Mouse (Mus musculus) embryonic fibroblast, embryonic 13.5 days (primary cell): Measurements from ENCODE around the gene Tex14.
"Not testable (repeated sequence)": the region's sequence is repeated elsewhere in the genome, so short reads cannot be mapped to it uniquely, and the experiment has no call there.

ENCODE experiments used
- CTCF ChIP-seq: IDR thresholded peaks from 2 replicates; pipeline ENCODE4 v1.5.1; 2011; ENCODE audit warnings: mild to moderate bottlenecking, control low read depth, low read length, moderate library complexity, borderline replicate concordance; ENCODE audit not compliant: insufficient read depth
- POLR2A ChIP-seq: IDR thresholded peaks from 2 replicates; pipeline ENCODE4 v1.6.1; 2011; ENCODE audit warnings: low read depth, mild to moderate bottlenecking, control low read depth, low read length, moderate library complexity

GRCm38 (mm10) chr11:87444056-87444455 lies 39.2 kb downstream of the Tex14 start:
- not testable (repeated sequence) for TF ChIP-seq CTCF, POLR2A
